Mouse (Mus musculus) spleen, embryonic (tissue): ENCODE results near the gene Gm10647.
"Not testable (repeated sequence)": the region's sequence is repeated elsewhere in the genome, so short reads cannot be mapped to it uniquely, and the experiment has no call there.

Experiments used
- CTCF ChIA-PET: fragments of 350-600 bp; sonication (Branson Sonifier 250); formaldehyde crosslinking; loops from one replicate; lab custom pipeline; 2022; lab: Charles Lee

The Gm10647 gene

DNA sequence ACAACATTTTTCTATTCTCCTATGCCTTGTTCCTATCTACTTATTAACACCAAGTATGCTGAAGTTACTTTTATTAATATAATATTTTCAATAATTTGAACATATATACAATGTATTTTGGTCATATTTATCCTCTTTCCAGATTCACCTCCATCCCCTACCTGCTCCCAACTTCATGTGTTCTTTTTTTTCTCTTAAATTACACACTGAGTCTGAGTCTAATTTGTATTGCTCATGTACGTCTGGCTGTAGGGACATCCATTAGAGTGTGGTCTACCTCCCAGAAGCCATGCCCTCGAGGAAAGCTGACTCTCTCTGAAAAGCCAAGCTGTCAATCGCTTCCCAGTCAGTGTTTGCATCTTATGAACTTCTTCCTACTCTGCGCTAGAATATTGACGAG lies at the start of gene Gm10647:
Gm10647 (plus strand) TSS at position 301 of the 400 bp plus-strand sequence.
- CTCF ChIA-PET = interaction anchor here (0.6 to 1.1 kb wide), 4 partner anchors 9 to 216 kb away, joined by 3 to 12 read pairs (median 5); no protein-coding TSS in a partner anchor

DNA sequence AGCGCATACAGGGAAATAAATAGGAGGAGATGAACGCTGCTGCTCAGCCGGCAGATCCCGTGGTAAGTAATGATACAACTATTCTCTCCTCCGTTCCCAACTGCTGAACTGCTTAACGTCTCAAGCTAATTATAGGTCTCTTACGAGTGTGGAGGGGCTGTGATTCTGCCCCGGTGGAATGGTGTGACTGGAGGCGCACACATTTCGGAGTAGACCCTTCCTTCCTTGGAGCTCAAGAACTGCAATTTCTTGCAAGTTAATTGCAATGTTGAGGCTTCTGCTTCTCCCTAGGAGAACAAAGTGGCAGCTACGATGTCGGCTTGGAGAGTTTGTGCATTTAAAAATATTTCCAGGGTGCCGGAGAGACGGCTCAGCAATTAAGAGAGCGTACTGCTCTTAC lies 48.4 kb upstream of the Gm10647 start:
- CTCF ChIA-PET = no interaction called here

DNA sequence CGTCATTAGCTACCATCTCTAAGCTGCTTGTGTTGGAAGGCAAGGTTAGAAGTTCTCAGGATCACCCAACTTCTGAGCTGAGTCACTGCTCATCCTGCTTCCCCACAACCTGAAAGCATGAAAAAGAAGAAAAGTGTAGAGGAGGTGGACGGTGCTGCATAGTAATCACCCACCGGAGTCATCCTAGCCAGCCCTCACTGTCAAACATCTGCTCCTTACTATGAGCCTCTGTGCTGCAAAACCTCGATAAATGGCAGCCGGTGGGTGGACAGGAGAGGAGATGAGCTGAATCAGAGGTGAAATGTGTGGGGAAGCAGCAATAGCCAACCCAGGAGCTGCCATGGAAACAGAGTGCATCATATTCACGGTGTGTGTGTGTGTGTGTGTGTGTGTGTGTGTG lies 44.0 kb upstream of the Gm10647 start:
- CTCF ChIA-PET = interaction anchor here (0.7 kb wide), 2 partner anchors 33 to 793 kb away, joined by 6 to 7 read pairs; no protein-coding TSS in a partner anchor

DNA sequence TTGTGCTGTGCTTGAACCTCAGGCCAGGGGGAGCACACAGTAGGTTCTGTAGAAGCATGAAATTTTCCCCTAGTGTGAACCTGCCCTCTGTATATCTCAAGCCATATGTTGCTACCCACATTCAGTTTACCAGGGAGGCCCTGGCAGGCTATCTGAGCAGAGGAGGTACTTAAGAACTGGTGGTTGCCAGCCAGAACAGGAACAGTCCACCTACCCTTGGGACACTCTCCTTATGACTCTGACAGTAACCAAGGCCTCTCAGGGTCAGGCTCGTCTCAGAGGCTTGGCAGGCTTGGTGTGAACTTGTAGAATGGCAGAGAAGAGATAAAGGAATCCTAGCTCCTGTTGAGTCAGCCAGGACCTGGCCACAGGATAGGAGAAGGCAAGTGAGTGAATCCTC lies 35.8 kb upstream of the Gm10647 start:
- CTCF ChIA-PET = no interaction called here

DNA sequence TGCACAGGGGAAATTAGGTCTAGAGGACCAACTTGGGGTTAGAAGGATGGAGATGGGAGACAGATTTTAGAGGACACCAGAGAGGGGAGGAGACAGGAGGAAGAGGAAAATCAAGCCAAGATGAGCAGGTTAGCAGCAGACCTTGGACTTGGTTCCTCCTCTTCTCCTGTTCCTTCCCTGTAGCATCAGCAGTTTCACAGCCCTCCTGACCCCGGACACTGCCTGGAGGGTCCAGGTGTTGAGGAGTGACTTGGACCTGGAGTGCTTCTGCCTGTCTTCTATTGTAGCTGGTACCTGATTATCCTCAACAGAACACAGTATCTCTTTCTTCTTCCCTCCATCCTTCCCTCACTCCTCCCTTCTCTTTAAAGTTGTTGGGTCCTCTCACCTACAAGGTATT lies 28.1 kb upstream of the Gm10647 start:
- CTCF ChIA-PET = no interaction called here

DNA sequence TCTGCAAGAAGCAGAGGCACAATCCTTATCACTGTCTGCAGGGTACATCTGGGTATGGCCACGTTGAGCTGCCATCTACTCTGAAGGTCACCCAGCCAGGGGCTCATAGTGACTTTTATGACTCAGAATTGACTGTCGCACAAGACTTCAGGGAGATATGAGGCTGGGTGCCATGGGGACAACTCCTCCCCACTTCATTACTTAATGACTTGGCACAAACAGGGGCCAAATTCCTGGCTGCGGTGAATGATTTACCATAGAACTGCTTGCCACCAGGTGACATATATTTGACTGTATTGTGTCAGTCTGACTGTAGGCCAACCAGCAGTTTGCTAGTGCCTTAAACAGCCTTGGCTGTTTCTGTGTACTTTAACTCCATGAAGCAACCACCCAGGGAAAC lies 27.6 kb upstream of the Gm10647 start:
- CTCF ChIA-PET = no interaction called here

DNA sequence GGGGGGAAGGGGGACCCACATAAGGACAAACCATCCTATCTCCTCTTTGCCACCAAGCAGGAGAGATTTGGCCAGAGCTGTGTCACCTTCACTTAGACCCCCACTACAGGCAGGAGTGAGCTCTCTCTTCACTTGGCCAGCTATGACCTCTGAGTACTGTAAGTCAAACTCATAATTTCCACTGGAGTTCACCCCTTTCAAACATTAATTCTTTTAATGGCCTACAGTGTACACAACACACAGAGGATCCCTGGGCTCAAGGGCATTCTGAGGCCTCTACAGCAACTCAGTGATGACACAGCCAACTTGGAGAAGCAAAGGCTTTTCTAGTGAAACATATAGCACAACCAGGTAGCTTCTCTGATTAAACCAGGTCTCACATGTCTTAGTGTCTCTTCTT lies 26.1 kb upstream of the Gm10647 start:
- CTCF ChIA-PET = no interaction called here

DNA sequence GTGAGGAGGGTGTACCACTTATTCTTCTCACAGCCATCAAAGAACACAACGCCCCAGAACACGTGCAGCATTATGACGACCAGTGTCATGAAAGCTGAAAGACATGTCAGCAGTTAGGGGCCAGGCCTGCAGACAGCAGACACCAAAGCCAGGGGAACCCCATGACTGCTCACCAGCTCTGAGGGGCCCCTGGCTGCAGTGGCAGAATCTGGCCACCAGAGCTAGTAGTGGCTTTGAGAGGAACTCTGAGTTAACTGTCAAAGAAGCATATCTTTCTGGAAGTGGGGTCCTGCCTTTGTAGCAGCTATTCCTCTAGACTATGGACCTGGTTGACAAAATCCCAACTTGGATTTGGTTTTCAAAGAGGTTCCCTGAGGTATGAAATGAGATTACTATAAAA lies 12.3 kb upstream of the Gm10647 start:
- CTCF ChIA-PET = not testable (repeated sequence)

DNA sequence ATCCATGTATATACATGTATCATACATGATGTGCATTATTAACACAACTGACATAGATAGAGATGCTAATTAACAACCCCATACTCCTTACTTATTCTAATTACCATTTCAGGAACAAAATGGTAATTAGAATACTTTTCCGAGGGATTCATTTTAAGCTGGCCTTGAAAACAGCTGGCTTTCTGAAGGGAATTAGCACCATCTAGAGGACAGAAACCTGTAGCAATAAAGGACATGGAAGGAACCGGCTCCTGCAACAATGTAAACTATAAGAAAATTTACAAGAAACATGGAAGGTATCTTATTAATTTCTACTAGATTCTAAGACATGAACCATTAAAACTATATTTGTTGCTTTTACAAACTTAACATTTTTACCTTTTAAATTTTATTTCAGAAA lies 9.0 kb upstream of the Gm10647 start:
- CTCF ChIA-PET = interaction anchor here (0.6 to 1.2 kb wide), 3 partner anchors 9 to 83 kb away, joined by 3 to 8 read pairs (median 4); partner anchors contain the start of gene Gm10647

DNA sequence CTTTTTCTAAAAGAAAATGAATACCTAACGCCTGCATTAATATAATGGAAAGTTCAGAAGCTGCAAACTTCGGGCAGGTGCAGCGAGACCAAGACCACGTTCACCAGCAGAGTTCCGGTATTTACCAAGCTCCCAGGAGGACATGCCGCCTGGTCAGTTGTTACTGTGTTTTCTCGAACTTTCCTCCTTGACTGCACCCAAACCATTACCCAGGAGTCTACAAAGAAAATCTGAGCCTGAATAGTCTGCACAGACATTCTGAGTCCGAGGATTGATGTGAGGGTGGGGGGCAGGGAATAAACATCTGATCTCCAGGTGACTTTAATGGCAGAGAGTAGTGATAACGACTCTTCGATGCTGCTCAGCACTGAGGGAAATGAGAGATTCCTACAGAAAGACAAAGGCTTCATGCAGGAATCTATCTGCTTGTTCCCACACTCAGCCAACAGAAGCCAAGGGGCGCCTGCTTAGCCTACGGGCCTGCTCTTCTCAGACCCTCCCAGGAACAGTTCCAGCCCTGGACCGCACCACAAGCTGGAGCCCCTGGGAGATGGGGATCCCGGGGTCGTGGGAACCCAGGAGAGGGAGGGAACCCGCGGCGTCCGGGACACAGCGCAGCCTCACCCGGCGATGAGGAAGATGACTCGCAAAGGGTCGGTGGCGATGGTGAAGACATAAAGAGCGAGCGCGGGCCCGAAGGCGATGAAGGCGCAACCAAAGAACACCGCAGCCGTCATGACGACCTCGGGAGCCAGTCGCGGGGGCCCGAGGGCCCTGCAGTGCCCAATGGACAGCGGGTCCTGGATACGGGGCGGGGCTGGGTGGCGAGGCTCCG lies 2.0 kb upstream of the Gm10647 start:
- CTCF ChIA-PET = no interaction called here

DNA sequence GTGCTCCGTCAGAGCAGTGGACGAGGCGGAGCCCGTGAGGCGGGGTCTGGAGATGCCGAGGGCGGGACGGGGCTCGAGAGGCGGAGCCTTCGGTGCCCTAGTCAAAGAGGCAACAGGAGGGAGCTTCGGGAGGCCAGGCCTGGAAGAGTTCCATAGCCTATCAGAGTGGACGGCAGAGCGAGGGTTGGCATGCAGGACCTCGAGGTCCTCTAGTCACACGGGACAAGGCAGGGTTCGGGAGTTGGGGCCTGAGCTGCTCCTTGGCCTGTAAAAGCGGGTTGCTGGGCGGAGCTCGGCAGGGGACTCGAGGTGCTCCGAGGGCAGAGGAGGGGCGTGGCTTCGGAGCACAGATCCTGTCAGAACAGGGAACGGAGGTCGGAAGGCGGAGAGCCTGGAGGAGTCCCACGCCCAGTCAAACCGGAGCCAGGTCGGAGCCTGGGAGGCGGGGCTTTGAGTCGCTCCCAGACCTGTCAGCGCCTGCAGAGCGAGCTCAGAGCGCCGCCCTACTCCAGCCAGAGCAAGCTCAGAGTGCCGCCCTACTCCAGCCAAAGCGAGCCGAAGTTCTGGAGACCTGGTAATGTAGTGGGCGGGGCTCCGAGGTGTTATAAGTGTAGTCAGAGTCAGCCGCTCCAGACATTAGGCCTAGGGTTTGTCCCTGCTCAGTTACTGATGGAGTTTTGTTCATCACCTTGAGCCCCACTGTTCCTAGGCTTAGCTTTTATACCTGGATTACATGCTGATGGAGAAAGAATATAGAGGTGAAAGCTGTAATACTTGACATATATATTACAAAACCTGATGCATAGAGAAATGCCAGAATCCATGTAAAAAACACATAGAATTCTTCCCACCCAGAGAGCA lies 1.1 kb upstream of the Gm10647 start, which contains the start of gene Aph1b:
Aph1b (minus strand) TSS at position 27 of the 861 bp plus-strand sequence.
- CTCF ChIA-PET = interaction anchor here (0.6 to 1.1 kb wide), 3 partner anchors 8 to 331 kb away, joined by 4 to 6 read pairs (median 6); no protein-coding TSS in a partner anchor

DNA sequence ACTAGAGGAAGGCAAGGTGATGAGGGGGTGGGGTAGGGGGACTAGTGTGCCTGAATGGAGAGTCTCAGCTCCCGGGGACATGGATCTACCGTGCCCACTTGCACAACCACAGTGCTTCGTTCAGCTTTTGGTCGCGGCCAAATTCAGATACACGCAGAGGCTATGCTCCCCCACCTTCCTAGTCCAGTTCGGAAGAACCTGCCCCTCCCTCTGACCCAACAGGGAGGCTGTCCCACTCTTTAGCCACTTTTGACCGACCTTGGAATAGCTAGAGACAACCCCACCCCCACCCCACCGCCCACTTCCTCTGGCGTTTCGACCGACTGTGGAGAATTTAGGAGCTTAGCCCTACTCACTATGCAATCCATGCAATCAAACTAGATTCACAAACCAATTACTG lies 5.1 kb downstream of the Gm10647 start:
- CTCF ChIA-PET = no interaction called here

DNA sequence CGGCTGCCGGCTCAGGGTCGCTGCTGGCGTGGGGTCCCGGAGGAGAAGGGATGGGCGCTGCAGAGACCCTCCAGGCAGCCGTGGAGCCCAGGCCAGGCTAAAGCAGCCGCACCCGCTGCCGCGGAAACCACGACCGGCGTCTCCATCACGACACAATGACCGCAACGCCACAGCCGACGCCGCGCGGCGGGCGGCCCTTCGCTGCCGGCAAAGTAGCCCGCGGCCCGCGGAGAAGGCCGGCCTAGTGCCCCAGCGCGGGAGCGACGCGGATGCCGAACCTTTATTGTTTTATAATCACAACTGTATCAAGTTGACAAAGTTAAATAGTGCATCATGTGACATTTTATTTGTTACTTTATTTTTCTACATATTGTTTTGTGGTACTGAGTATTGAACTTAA lies 9.1 kb downstream of the Gm10647 start:
- CTCF ChIA-PET = not testable (repeated sequence)

DNA sequence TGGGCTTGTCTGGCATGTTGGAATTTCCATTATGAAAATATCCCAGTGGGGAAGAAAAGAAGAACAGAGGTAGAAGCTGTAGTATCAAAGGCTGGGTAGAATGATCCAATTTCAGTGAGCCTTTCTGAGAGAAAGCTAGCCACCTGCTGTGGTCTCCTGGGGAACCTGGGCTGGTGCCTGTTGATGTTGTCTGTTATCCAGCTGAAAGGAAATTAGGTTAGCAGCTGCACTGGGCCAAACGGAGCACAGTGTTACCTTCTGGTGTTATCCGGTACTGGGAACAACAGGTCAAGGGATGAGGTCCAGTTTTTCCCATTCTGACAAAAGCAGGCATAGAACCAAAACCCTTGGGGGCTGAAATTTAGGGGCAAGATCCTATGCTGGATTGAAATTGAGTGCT lies 16.6 kb downstream of the Gm10647 start:
- CTCF ChIA-PET = no interaction called here

DNA sequence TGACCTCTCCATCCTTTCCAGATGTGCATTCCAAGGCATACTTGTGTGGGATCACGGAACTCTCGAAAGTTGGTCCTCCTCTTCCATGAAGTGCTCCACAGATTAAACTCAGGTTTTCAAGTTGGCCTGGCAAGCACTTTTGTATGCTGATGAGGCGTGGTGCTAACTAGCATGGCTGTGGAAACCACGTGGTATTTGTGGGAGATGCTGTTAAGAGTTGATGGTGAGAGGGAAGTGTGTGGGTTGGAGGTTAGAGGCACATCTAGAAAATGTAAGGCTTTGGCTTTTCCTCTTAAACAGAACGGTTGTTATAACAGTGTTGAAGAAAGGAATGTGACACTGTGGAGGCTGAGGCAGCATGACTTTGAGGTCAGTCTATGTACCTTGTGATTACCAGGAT lies 24.2 kb downstream of the Gm10647 start:
- CTCF ChIA-PET = no interaction called here

DNA sequence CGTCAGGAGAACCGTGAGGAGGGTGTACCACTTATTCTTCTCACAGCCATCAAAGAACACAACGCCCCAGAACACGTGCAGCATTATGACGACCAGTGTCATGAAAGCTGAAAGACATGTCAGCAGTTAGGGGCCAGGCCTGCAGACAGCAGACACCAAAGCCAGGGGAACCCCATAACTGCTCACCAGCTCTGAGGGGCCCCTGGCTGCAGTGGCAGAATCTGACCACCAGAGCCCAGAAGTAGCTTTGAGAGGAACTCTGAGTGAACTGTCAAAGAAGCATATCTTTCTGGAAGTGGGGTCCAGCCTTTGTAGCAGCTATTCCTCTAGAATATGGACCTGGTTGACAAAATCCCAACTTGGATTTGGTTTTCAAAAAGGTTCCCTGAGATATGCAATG lies 25.4 kb downstream of the Gm10647 start:
- CTCF ChIA-PET = not testable (repeated sequence)

DNA sequence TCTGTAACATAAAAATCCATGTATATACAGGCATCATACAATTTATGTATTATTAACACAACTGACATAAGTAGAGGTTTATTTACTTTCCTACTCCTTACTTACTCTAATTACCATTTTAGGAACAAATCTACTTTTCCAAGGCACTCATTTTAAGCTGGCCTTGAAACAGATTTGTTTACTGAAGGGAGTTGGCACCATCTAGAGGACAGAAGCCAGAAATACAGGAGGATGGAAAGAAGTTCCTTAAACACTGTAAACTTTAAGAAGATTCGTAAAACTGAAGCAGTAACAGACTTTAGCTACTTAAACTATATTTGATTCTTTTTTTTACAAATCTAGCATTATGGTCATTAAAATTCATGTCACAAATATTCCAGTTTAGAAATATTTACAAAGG lies 29.2 kb downstream of the Gm10647 start:
- CTCF ChIA-PET = no interaction called here

DNA sequence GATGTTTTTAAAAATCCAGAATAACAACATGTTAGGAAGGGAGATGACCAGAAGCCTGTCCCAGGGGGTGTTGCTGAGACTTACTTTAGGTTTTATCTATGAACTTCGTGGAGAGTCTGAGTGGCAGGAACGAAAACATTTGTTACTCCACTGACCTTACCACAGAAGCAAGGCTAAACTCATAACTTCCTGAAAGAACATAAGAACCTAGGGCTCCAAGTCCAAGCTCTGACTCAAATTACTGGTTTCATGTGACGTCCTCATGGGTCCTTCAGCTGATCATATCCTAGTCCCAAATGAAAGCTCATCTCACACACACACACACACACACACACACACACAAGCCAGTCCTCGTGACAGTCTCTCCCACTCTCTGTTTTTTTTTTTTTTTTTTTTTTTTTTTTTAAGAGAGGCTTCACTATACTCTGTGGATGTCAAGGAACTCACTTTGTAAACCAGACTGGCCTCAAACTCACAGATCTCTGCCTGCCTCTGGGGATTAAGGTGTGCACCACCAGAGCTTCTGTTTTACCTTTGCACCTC lies 35.6 kb downstream of the Gm10647 start:
- CTCF ChIA-PET = no interaction called here

DNA sequence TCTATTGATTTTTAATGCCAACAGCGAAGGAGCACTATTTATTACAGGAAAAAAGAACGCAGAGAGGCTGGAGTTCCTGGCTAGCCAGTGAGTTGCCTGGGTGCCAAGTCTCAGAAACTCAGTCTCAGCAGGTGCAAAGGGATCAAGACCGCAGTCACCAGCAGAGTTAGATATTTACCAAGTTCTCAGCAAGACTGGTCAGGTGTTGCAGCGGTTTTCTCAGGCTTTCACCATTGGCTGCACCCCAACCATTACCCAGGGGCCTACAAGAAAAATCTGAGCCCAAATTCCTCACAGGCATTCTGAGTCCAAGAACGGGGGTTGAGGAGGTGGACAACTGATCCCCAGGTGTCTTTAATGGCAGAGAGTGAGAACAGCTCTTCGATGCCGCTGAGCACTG lies 37.0 kb downstream of the Gm10647 start:
- CTCF ChIA-PET = no interaction called here

DNA sequence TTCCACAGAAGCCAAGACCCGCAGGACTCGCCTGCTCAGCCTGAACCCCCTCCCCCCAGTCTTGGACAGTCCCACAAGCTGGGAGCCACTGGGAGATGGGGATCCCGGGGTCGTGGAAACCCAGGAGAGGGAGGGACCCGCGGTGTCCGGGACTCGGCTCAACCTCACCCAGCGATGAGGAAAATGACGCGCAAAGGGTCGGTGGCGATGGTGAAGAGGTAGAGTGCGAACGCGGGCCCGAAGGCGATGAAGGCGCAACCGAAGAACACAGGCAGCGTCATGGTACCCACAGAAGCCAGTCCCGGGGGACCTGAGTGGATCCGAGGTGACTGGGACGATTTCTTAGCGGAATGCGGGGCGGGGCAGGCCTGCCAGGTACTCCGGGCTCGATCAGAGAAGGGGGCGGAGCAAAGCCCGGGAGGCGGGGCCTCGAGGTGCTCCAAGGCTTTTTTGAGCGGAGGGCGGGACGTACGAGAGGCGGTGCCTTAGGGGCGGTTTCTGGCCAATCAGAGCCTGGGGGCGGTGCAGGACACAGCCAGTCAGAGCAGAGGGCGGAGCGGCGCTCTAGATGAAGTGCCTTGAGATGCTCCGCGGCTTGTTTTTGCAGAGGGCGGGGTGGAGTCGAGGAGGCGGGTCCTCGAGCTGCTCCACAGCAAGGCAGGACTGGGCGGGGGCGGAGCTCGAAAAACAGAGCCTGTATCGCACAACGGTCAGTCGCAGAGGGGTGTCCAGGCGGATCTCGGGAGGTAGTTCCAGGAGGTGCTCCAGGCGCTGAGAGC lies 37.7 kb downstream of the Gm10647 start, which contains the start of gene Aph1c:
Aph1c (minus strand) TSS at position 409 of the 779 bp plus-strand sequence.
- CTCF ChIA-PET = no interaction called here

DNA sequence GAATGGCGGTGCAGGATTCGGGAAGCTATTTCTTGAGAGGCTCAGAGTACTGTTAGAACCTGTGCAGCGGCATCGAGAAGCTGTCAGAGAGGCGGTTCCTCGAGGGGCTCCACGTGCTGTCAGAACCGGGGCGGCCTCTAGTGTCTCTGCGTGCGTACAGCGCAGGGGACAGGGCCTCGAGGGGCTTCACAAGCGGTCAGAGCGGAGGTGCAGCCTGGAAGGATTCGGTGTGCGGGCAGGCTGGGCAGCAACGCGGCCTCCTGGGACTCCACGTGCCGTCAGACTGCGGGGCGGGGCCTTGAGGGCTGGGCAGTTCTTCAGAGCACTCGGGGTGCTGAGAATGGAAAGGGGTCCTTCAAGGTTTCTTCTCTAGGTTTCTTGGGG lies 38.2 kb downstream of the Gm10647 start:
- CTCF ChIA-PET = interaction anchor here (0.6 kb wide), 1 partner anchor 340 kb away, joined by 3 read pairs; no protein-coding TSS in a partner anchor
